Mouse (Mus musculus) midbrain, embryonic 11.5 days (tissue): ENCODE measurements around the gene Trim63. TPM values are rescaled to one million over a fixed set of nuclear protein-coding genes. Genes with fewer than 3 reads are reported as not detected.

Experiments used
- ATAC-seq: fragments of 200-750 bp; cut with Nextera tagmentation; 2 replicates; pipeline ENCODE4 v1.8.0; 2017; ENCODE audit warnings: moderate TSS enrichment, moderate library complexity; ENCODE audit not compliant: low FRiP score
- DNase-seq: peaks from one replicate; pipeline ENCODE4 v3.0.0; 2015; ENCODE audit warnings: low spot score; ENCODE audit errors: missing footprints
- H3K27ac ChIP-seq: fragments of 300-500 bp; sonication (generic); 2 replicates; pipeline ENCODE4 v1.5.1; 2014; ENCODE audit warnings: low read depth, low read length
- H3K27me3 ChIP-seq: fragments of 300-500 bp; sonication (generic); 2 replicates; pipeline ENCODE4 v1.6.1; 2014; ENCODE audit warnings: mild to moderate bottlenecking, low read length, moderate library complexity, mixed read lengths; ENCODE audit not compliant: control insufficient read depth, insufficient read depth
- H3K36me3 ChIP-seq: fragments of 300-500 bp; sonication (generic); 2 replicates; pipeline ENCODE4 v1.6.1; 2014; ENCODE audit warnings: mild to moderate bottlenecking, low read length, moderate library complexity, mixed read lengths; ENCODE audit not compliant: control insufficient read depth, insufficient read depth
- H3K4me1 ChIP-seq: fragments of 300-500 bp; sonication (generic); 2 replicates; pipeline ENCODE4 v1.6.1; 2014; ENCODE audit warnings: low read length; ENCODE audit not compliant: control insufficient read depth, insufficient read depth
- H3K4me2 ChIP-seq: fragments of 300-500 bp; sonication (generic); 2 replicates; pipeline ENCODE4 v1.6.1; 2014; ENCODE audit warnings: mild to moderate bottlenecking, moderate library complexity
- H3K4me3 ChIP-seq: fragments of 300-500 bp; sonication (generic); 2 replicates; pipeline ENCODE4 v1.5.1; 2014; ENCODE audit warnings: low read depth, low read length
- H3K9ac ChIP-seq: fragments of 300-500 bp; sonication (generic); 2 replicates; pipeline ENCODE4 v1.6.1; 2014; ENCODE audit warnings: low read length
- H3K9me3 ChIP-seq: fragments of 300-500 bp; sonication (generic); 2 replicates; pipeline ENCODE4 v1.6.1; 2016; ENCODE audit warnings: low read length; ENCODE audit not compliant: control insufficient read depth
- WGBS: fragments of 180-500 bp; shearing (Covaris S2); extraction: QIAGEN DNeasy Blood & Tissue Kit; methylation state at CpG from one replicate; pipeline ENCODE4 v1.1.7; 2014; 5-methylcytosine and 5-hydroxymethylcytosine counted together
- polyA plus RNA-seq: library from polyadenylated mRNA; unstranded; fragments of >200 nt; fragmentation: Nextera tagmentation; extraction: Ambion mirVana; gene quantifications from 2 replicates; pipeline ENCODE4 v1.2.1, GENCODE M21; 2014

The Trim63 gene
- polyA plus RNA-seq, 1 experiment from 2014 or later, result not detected

DNA sequence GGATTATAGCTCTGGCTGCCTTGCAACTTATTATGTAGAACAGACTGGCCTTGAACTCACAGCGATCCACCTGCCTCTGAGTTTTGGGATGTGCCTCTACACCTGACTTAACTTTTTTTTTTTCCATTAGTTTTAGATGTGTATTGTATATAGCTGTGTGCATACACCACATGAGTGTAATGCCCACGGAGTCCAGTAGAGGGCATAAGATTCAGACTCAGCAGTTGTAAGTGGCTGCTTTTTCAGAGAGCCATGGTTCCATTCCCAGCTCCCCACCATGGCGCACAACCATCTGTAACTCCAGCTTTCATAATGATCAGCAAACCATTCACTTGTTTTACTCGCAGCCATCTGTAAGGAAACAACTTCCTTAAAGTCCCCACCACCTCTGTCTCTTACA is 18.4 kb upstream of the Trim63 start:
- H3K4me1 ChIP-seq, result no peaks in the 10 kb centered on the region
- 94% methylated on average over 4 of the region's 4 CpGs for WGBS
- no peak overlapping the region for H3K27ac ChIP-seq
- no peak overlapping the region for H3K4me2 ChIP-seq
- ATAC-seq, result no peak
- H3K9me3 ChIP-seq, result no peaks in the 10 kb centered on the region
- DNase-seq, result no peak
- no peak overlapping the region for H3K4me3 ChIP-seq
- no peaks in the 10 kb centered on the region for H3K36me3 ChIP-seq
- H3K9ac ChIP-seq, result no peak overlapping the region
- no peaks in the 10 kb centered on the region for H3K27me3 ChIP-seq

DNA sequence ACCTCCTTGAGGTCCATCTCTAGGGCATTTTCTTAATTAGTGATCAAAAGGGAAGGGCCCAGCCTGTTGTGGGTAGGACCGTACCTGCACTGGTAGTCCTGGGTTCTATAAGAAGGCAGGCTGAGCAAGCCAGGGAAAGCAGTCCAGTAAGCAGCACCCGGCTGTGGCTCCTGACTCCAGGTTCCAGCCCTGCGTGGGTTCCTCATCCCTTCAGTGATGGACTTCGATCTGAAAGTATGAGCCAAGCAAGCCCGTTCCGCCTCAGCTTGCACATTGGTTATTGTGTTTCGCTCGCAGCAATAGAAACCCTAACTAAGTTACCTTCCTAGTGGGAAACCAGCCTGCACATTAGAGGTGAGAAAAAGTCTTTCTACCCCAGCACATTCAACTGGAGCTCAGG is 17.6 kb upstream of the Trim63 start:
- no peaks in the 10 kb centered on the region for H3K9me3 ChIP-seq
- ATAC-seq (no peak), DNase-seq (no peak)
- H3K27me3 ChIP-seq, result no peaks in the 10 kb centered on the region
- H3K27ac ChIP-seq, result no peak overlapping the region
- no peaks in the 10 kb centered on the region for H3K4me1 ChIP-seq
- WGBS, result 95% methylated on average over 8 of the region's 8 CpGs
- no peak overlapping the region for H3K4me2 ChIP-seq
- no peak overlapping the region for H3K4me3 ChIP-seq
- no peaks in the 10 kb centered on the region for H3K36me3 ChIP-seq
- H3K9ac ChIP-seq, result no peak overlapping the region

DNA sequence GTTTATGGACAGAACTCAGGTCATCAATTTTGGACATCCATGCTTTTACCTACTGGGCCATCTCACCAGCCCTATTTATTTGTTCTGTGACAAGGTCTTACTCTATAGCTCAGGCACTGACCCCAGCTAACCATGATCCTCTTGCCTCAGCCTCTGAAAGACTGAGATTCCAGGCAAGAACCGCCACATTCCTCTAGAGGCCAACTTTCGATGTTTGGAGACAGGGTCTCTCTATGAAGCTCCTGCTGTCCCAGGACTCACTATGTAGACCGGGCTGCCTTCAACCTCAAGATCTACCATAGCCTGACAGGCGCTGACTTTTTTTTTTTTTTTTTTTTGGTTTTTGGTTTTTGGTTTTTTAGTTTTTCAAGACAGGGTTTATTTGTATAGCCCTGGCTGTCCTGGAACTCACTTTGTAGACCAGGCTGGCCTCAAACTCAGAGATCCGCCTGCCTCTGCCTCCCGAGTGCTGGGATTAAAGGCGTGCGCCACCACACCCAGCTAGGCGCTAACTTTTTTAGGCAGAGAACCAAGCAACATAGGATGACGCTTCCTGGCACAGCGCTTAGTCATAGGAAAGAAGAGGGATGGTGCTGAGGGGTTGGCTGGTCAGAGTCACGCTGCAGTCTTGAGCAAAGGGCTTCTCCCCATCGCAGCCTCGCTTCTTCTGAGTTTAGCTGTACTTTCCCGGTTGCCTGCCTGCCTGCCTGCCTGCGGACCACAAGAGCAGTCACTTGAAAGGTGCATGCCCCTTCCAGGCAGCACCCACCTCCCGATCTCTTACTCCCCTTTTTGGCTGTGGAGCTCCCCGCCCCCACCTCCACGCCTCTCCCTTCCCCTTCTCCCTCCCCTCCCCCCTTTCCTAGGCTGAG is 16.1 kb upstream of the Trim63 start:
- H3K4me3 ChIP-seq, result no peak overlapping the region
- H3K9me3 ChIP-seq, result no peaks in the 10 kb centered on the region
- no peak for DNase-seq
- no peak overlapping the region for H3K27ac ChIP-seq
- no peak overlapping the region for H3K9ac ChIP-seq
- ATAC-seq, result no peak
- no peaks in the 10 kb centered on the region for H3K36me3 ChIP-seq
- WGBS, result 73% methylated on average over 19 of the region's 19 CpGs
- H3K4me2 ChIP-seq, result no peak overlapping the region
- no peaks in the 10 kb centered on the region for H3K4me1 ChIP-seq
- no peaks in the 10 kb centered on the region for H3K27me3 ChIP-seq

DNA sequence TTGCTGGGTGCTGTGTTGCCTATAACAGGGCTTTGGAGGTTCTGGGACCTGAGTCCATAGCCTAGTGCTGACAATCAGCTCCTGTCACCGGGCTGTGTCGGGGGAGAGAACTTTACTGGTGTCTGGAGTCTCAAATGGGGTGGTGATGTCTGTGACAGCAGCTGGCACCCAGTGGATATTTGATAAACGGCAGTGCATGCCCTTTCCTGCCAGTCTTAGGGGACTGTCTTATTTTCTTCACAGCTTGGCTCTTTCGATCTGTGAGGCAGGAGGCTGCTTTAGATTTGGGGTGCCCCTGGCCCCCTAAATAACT is 15.5 kb upstream of the Trim63 start:
- Histone ChIP-seq H3K9me3 (no peaks in the 10 kb centered on the region), H3K36me3 (no peaks in the 10 kb centered on the region), H3K9ac (no peak overlapping the region), H3K27me3 (no peaks in the 10 kb centered on the region), H3K4me1 (no peaks in the 10 kb centered on the region), H3K4me2 (no peak overlapping the region), H3K27ac (no peak overlapping the region), H3K4me3 (no peak overlapping the region)
- no peak for DNase-seq
- no peak for ATAC-seq
- WGBS, result 72% methylated on average over 4 of the region's 4 CpGs

DNA sequence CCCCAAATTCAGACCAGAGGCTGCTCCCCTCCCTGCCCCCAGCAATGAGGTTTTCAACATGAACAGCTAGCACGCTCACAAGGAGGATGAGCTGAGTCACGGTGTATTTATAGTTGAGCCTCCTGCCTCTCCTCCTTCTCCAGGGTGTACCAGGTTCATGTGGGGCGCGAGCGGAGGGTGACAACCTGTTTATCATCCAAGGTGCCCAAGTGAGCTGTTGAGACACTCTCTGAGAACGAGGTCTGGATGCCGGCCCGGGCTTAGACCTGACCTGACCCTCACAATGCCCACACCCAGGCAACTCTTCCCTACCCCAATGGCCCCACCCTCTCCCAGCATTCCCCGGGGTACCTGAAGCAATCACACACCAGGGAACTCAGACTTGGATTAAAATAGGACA is 14.6 kb upstream of the Trim63 start:
- no peak for DNase-seq
- H3K4me2 ChIP-seq, result no peak overlapping the region
- no peaks in the 10 kb centered on the region for H3K4me1 ChIP-seq
- no peak for ATAC-seq
- H3K27me3 ChIP-seq, result no peaks in the 10 kb centered on the region
- no peak overlapping the region for H3K4me3 ChIP-seq
- H3K36me3 ChIP-seq, result no peaks in the 10 kb centered on the region
- 82% methylated on average over 9 of the region's 9 CpGs for WGBS
- no peak overlapping the region for H3K27ac ChIP-seq
- no peaks in the 10 kb centered on the region for H3K9me3 ChIP-seq
- H3K9ac ChIP-seq, result no peak overlapping the region

DNA sequence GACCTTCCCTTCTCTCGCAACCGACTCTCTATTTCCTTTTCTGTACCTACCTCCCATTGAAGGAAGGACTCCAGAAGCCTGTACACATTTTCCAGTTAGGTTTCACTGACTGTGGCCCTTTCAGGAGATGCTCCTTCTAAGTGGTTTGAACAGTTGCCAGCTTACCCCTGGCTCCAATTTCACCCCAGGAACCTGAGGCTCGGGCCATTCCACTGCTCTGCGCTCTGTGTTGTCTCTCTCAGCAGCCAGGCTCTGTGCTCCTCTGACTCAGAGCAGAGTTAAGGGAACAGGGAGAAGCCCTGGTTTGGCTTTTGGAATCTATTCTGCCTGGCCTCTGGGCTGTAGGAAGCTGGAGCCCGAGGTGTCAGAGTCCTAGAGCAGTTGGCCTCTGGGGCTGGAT is 12.8 kb upstream of the Trim63 start:
- DNase-seq, result no peak
- 78% methylated on average over 5 of the region's 5 CpGs for WGBS
- H3K9me3 ChIP-seq, result no peaks in the 10 kb centered on the region
- H3K4me2 ChIP-seq, result no peak overlapping the region
- H3K27me3 ChIP-seq, result no peaks in the 10 kb centered on the region
- no peak overlapping the region for H3K9ac ChIP-seq
- no peak for ATAC-seq
- no peak overlapping the region for H3K4me3 ChIP-seq
- H3K27ac ChIP-seq, result no peak overlapping the region
- no peaks in the 10 kb centered on the region for H3K4me1 ChIP-seq
- H3K36me3 ChIP-seq, result no peaks in the 10 kb centered on the region

DNA sequence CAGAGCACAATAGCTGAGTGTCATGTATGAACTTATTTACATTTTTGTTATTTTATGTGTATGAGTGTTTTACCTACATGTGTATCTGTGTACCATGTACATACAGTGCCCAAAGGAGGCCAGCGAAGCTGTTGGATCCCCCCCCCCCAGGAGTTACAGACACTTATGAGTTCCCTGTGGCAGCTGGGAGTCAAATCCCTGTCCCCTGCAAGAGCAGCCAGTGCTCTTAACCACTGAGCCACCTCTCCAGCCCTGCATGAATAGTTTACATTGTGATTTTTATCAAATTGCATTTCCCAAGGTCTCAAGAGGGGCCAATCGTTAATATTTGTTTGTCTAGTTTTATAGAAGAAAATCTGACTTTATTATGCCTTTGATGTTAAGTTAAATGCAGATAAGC is 8.0 kb upstream of the Trim63 start:
- H3K4me3 ChIP-seq, result no peak overlapping the region
- ATAC-seq (no peak), DNase-seq (no peak)
- H3K27me3 ChIP-seq, result no peaks in the 10 kb centered on the region
- H3K4me2 ChIP-seq, result no peak overlapping the region
- WGBS, result 64% methylated on average over 2 of the region's 2 CpGs
- H3K9ac ChIP-seq, result no peak overlapping the region
- H3K9me3 ChIP-seq, result no peaks in the 10 kb centered on the region
- peaks cover 4% of the 10 kb centered on the region; the same call in 1 of the 2 replicates for H3K4me1 ChIP-seq
- H3K36me3 ChIP-seq, result no peaks in the 10 kb centered on the region
- H3K27ac ChIP-seq, result no peak overlapping the region

DNA sequence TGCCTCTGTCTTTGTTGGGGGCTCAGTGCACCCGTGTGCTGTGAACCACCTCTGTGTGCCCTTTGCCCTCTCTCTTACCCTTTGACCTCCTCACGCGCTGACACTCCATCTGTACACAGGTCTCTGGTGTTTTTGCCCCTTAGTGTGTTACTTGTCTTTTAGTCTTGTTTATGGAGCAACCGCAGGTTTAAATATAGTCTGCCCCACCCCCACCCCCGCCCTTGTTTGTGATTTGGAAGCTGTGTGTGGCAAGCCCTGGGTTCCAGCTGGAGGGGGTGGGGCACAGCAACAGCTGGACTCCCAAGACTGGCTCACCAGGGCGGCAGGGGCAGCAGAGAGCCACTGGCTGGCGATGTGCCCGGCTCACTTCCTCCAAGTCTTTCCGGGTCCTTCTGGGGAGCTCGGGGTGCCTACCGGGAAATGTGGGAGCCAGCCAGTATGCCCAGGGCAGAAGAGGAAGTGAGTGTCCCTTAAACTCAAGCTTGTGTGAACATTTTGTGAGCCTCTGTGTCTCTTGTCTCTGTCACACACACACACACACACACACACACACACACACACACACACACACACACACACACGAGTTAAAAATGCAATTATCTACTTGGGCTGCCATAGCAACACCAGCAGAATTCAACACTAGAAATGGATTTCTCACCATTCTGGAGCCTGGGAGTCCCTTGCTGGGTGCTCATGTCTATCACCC is 7.4 kb upstream of the Trim63 start:
- 19% methylated on average over 12 of the region's 12 CpGs for WGBS
- Histone ChIP-seq H3K9me3 (no peaks in the 10 kb centered on the region), H3K4me2 (no peak overlapping the region), H3K27me3 (no peaks in the 10 kb centered on the region), H3K4me3 (no peak overlapping the region), H3K36me3 (no peaks in the 10 kb centered on the region), H3K4me1 (peaks cover 4% of the 10 kb centered on the region; the same call in 1 of the 2 replicates), H3K9ac (no peak overlapping the region), H3K27ac (no peak overlapping the region)
- ATAC-seq, result no peak
- DNase-seq, result peak; percentile 87

DNA sequence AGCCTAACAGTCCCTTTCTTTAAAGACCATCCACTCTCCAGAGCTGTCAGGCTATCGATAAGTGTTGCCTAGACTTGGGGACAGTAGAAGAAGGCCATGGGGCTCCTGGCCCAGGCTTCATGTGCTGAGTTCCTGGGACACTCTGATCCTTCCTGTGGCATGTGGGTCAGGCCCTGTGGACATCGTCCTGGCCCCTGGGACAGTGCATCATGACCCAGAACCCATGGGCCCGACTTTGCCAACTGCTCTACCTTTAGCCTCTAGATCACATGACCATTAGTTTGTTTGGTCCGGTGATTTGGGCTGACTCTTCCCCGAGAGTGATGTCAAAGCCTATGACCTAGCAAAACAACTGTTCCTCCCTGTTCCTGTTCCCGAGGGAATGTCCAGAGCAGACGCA is 4.8 kb upstream of the Trim63 start:
- peaks cover 2% of the 10 kb centered on the region; the same call in 1 of the 2 replicates for H3K9me3 ChIP-seq
- no peak overlapping the region for H3K9ac ChIP-seq
- H3K4me2 ChIP-seq, result no peak overlapping the region
- ATAC-seq (no peak), DNase-seq (no peak)
- 84% methylated on average over 7 of the region's 7 CpGs for WGBS
- H3K36me3 ChIP-seq, result no peaks in the 10 kb centered on the region
- H3K4me3 ChIP-seq, result no peak overlapping the region
- peaks cover 4% of the 10 kb centered on the region; the same call in 1 of the 2 replicates for H3K4me1 ChIP-seq
- H3K27ac ChIP-seq, result no peak overlapping the region
- no peaks in the 10 kb centered on the region for H3K27me3 ChIP-seq
